Mouse (Mus musculus): ENCODE data around the gene Insr.
"Not testable (repeated sequence)": the region's sequence is repeated elsewhere in the genome, so short reads cannot be mapped to it uniquely, and the experiment has no call there.

Gene Insr

GRCm38 (mm10) chr8:3232601-3233000 is 46.8 kb downstream of the Insr start:
- DNase-seq (ENCODE audit: low spot score), result no peak

GRCm38 (mm10) chr8:3230118-3231060 is 49.0 kb downstream of the Insr start:
- no peak for DNase-seq (ENCODE audit: low spot score)

GRCm38 (mm10) chr8:3227423-3227822 is 52.0 kb downstream of the Insr start:
- DNase-seq (ENCODE audit: low spot score), result no peak

- no peak for DNase-seq (ENCODE audit: low spot score)
Observed at GRCm38 (mm10) chr8:3225731-3226130, 53.7 kb downstream of the Insr start.

- no peak for DNase-seq (ENCODE audit: low spot score)
Observed at GRCm38 (mm10) chr8:3225184-3225583, 54.2 kb downstream of the Insr start.

- no peak for DNase-seq (ENCODE audit: low spot score)
Observed at GRCm38 (mm10) chr8:3222636-3222965, 56.8 kb downstream of the Insr start.

- no peak for DNase-seq (ENCODE audit: low spot score)
Observed at GRCm38 (mm10) chr8:3221960-3222635, 57.3 kb downstream of the Insr start.

GRCm38 (mm10) chr8:3221047-3221959 is 58.1 kb downstream of the Insr start:
- peak; percentile 61 for DNase-seq (ENCODE audit: low spot score)

GRCm38 (mm10) chr8:3220502-3220901 is 58.9 kb downstream of the Insr start:
- DNase-seq (ENCODE audit: low spot score), result no peak

GRCm38 (mm10) chr8:3219921-3220411 is 59.5 kb downstream of the Insr start:
- no peak for DNase-seq (ENCODE audit: low spot score)

- DNase-seq (ENCODE audit: low spot score), result no peak
Observed at GRCm38 (mm10) chr8:3219266-3219665, 60.2 kb downstream of the Insr start.

GRCm38 (mm10) chr8:3216541-3217092 is 62.8 kb downstream of the Insr start:
- DNase-seq (ENCODE audit: low spot score), result no peak

- DNase-seq (ENCODE audit: low spot score), result no peak
Observed at GRCm38 (mm10) chr8:3215561-3215960, 63.9 kb downstream of the Insr start.

GRCm38 (mm10) chr8:3214601-3215000 is 64.8 kb downstream of the Insr start:
- DNase-seq (ENCODE audit: low spot score), result no peak

- no peak for DNase-seq (ENCODE audit: low spot score)
Observed at GRCm38 (mm10) chr8:3211456-3211855, 68.0 kb downstream of the Insr start.

GRCm38 (mm10) chr8:3209960-3210359 is 69.5 kb downstream of the Insr start:
- DNase-seq (ENCODE audit: low spot score), result no peak

GRCm38 (mm10) chr8:3209268-3209667 is 70.1 kb downstream of the Insr start:
- no peak for DNase-seq (ENCODE audit: low spot score)

GRCm38 (mm10) chr8:3208729-3209128 is 70.7 kb downstream of the Insr start:
- no peak for DNase-seq (ENCODE audit: low spot score)

GRCm38 (mm10) chr8:3204758-3205443 is 74.5 kb downstream of the Insr start:
- no peak for DNase-seq (ENCODE audit: low spot score)

- no peak for DNase-seq (ENCODE audit: low spot score)
Observed at GRCm38 (mm10) chr8:3202792-3203191, 76.6 kb downstream of the Insr start.

- not testable (repeated sequence) for DNase-seq (ENCODE audit: low spot score)
Observed at GRCm38 (mm10) chr8:3194297-3194696, 85.1 kb downstream of the Insr start.

All from urinary bladder, postnatal 10 days (tissue).